Comparison of ENCODE assay signal across 26 mouse cellular contexts in the genomic region with DNA sequence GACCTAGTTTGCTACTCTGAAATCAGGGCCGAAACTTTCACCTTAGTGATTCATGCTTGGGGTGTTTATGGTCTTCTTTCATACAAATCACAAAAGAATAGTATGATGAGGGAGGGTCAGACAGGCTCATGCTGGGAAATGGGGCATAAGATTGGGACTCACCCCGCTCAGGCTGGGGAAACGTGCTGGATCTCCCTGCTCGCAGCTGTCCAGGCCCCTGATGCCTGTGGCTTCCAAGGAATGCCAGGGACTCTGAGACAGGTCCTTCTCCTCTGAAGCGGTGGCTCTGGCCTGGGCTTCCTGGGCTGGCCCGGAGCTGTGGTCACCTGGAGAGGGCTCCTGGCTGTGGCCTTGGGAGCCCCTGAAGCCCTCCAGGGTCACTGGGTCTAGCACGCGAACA. TPM values are rescaled to one million over a fixed set of nuclear protein-coding genes. Genes with fewer than 3 reads are reported as not detected.
DNase-seq lines count a peak whose midpoint lies in the region; ATAC-seq and TF ChIP-seq lines count a peak whose summit lies in the region.
"Had no signal": no experiment of that assay in that cellular context is flagged by ENCODE, and none has a peak within 500 bp of the region (broad histone marks: within the 10 kb centered on the region; RNA-seq: fewer than 3 reads in every experiment).

No protein-coding gene starts in this region.

- H3K9me3 ChIP-seq in midbrain, embryonic 10.5 days (replicated peaks) = no peaks in the 10 kb centered on the region
- H3K9me3 ChIP-seq in midbrain, embryonic 16.5 days (replicated peaks; ENCODE audit: control insufficient read depth, low read length, poor library complexity, severe bottlenecking) = no peaks in the 10 kb centered on the region
- H3K9me3 ChIP-seq: embryonic facial prominence, embryonic 10.5 days; embryonic facial prominence, embryonic 13.5 days; hindbrain, embryonic 13.5 days had no signal

- peaks cover 30% of the 10 kb centered on the region for H3K4me1 ChIP-seq in midbrain, embryonic 10.5 days
- peaks cover 3% of the 10 kb centered on the region for H3K4me1 ChIP-seq in midbrain, embryonic 16.5 days (ENCODE audit: control insufficient read depth, insufficient read depth, low read length)

- no peak for DNase-seq in midbrain, embryonic 10.5 days (ENCODE audit: low spot score)
- peak; percentile 5 for DNase-seq in right cerebral cortex, postnatal 14 days
- no peak for DNase-seq in right cerebral cortex, postnatal 10 days (ENCODE audit: low spot score in 2 of 2)
- peak; percentile 56 for DNase-seq in Muller cell, postnatal 12 days (ENCODE audit: inconsistent ontology term)
- DNase-seq: adrenal gland, adult 8-10 months; adrenal gland, postnatal 25 days; cerebellum, adult 11-12 months; cerebellum, adult 8-10 months; cerebellum, postnatal 10 days; cerebellum, postnatal 36 days; embryo, embryonic 11 days; forebrain, postnatal 0 days; gastrocnemius, adult 2 months; gastrocnemius, postnatal 14 days; heart, adult 11 months had no signal

- H3K27ac ChIP-seq in midbrain, embryonic 10.5 days (replicated peaks) = peak overlapping the region; percentile 13; the same call in 1 of the 2 replicates
- H3K27ac ChIP-seq in midbrain, embryonic 16.5 days (ENCODE audit: low read length) = no peak overlapping the region
- H3K27ac ChIP-seq: embryonic facial prominence, embryonic 10.5 days; embryonic facial prominence, embryonic 13.5 days; gastrocnemius, adult 2 months; hindbrain, embryonic 13.5 days had no signal

- no peak for TF ChIP-seq POLR2A in myocyte (IDR thresholded peaks at IDR 0.05; ENCODE audit: insufficient read length, low read depth)

- ATAC-seq in midbrain, embryonic 16.5 days = no peak
- ATAC-seq: activated CD4-positive, CD25-positive, alpha-beta regulatory T cell, adult 4 months; CD4-positive, CD25-positive, alpha-beta regulatory T cell, adult 4 months; forebrain, embryonic 14.5 days; forebrain, postnatal 0 days; hindbrain, embryonic 16.5 days had no signal

- no peak overlapping the region for H3K4me3 ChIP-seq in midbrain, embryonic 10.5 days
- no peak overlapping the region for H3K4me3 ChIP-seq in midbrain, embryonic 16.5 days (ENCODE audit: low read depth, low read length)
- no peak overlapping the region for H3K4me3 ChIP-seq in myocyte
- H3K4me3 ChIP-seq: embryonic facial prominence, embryonic 10.5 days; embryonic facial prominence, embryonic 13.5 days; erythroblast, embryonic 14.5 days; gastrocnemius, adult 2 months; hindbrain, embryonic 13.5 days had no signal

- no peaks in the 10 kb centered on the region for H3K79me2 ChIP-seq in myocyte (ENCODE audit: control insufficient read depth, insufficient read depth)

- 81% methylated on average over 8 of the region's 8 CpGs for WGBS in midbrain, embryonic 10.5 days
- 88% methylated on average over 8 of the region's 8 CpGs for WGBS in midbrain, embryonic 16.5 days

- H3K4me2 ChIP-seq in midbrain, embryonic 16.5 days (ENCODE audit: low read length) = no peak overlapping the region
- no peak overlapping the region for H3K4me2 ChIP-seq in myocyte (ENCODE audit: low read depth)
- H3K4me2 ChIP-seq: embryonic facial prominence, embryonic 13.5 days; heart, embryonic 11.5 days; hindbrain, embryonic 13.5 days had no signal

- H3ac ChIP-seq in myocyte (ENCODE audit: control insufficient read depth, insufficient read length) = no peak overlapping the region

- no peaks in the 10 kb centered on the region for H3K36me3 ChIP-seq in midbrain, embryonic 10.5 days
- no peaks in the 10 kb centered on the region for H3K36me3 ChIP-seq in midbrain, embryonic 16.5 days (ENCODE audit: control insufficient read depth, insufficient read depth, low read length)
- no peaks in the 10 kb centered on the region for H3K36me3 ChIP-seq in myocyte (ENCODE audit: control insufficient read depth, insufficient read depth)
- H3K36me3 ChIP-seq: embryonic facial prominence, embryonic 10.5 days; embryonic facial prominence, embryonic 13.5 days; hindbrain, embryonic 13.5 days had no signal

- peaks cover 50% of the 10 kb centered on the region for H3K27me3 ChIP-seq in midbrain, embryonic 10.5 days (ENCODE audit: low read depth, poor library complexity, severe bottlenecking)
- H3K27me3 ChIP-seq in midbrain, embryonic 16.5 days (ENCODE audit: control insufficient read depth, insufficient read depth, low read depth, low read length) = peaks cover 16% of the 10 kb centered on the region
- peaks cover 20% of the 10 kb centered on the region for H3K27me3 ChIP-seq in myocyte (ENCODE audit: control insufficient read depth, insufficient read depth, insufficient read length)

- no peak overlapping the region for H3K9ac ChIP-seq in midbrain, embryonic 16.5 days (ENCODE audit: low read depth, low read length)
- H3K9ac ChIP-seq: embryonic facial prominence, embryonic 13.5 days; forebrain, postnatal 0 days; hindbrain, embryonic 13.5 days had no signal

TF ChIP-seq in myocyte, 11 proteins besides CTCF, POLR2A, EP300 and RAD21:
- TF ChIP-seq REST (IDR thresholded peaks at IDR 0.05; ENCODE audit: insufficient read depth, insufficient read length) (no peak), E2F4 (IDR thresholded peaks at IDR 0.05; ENCODE audit: insufficient read depth) (no peak), CEBPB (IDR thresholded peaks at IDR 0.05; ENCODE audit: insufficient read depth, poor library complexity, severe bottlenecking) (no peak), TCF12 (IDR thresholded peaks at IDR 0.05; ENCODE audit: insufficient read depth, poor library complexity, severe bottlenecking) (no peak), SRF (IDR thresholded peaks at IDR 0.05; ENCODE audit: control insufficient read depth, insufficient read length, low read depth) (no peak), MYOD1 (IDR thresholded peaks at IDR 0.05; ENCODE audit: control insufficient read depth in 1 of 3, insufficient read length in 2 of 3, low read depth in 2 of 3) (peak in 2 of 3 experiments; percentile 18 to 26), MAX (IDR thresholded peaks at IDR 0.05; ENCODE audit: low read depth) (no peak), USF1 (IDR thresholded peaks at IDR 0.05; ENCODE audit: low read depth) (no peak), TCF3 (IDR thresholded peaks at IDR 0.05; ENCODE audit: insufficient read length, low read depth) (no peak), POLR2AphosphoS2 (IDR thresholded peaks at IDR 0.05; ENCODE audit: insufficient read length, low read depth) (no peak), MYOG (IDR thresholded peaks at IDR 0.05; ENCODE audit: control insufficient read depth in 1 of 3, insufficient read depth in 1 of 3, insufficient read length in 2 of 3, low read depth in 2 of 3) (peak in 2 of 3 experiments; percentile 34 to 77)
TF ChIP-seq in myocyte: peak in this region for 2.

RNA-seq across cellular contexts. Expression of gene Begain, which starts 9.4 kb away (rescaled TPM):
- polyA plus RNA-seq in midbrain, embryonic 10.5 days (2016; fragmentation: Nextera tagmentation; extraction: Ambion mirVana) = 4.3 and 4.8 TPM in 2 replicates
- 22.1 and 25.4 TPM in 2 replicates for polyA plus RNA-seq in midbrain, embryonic 16.5 days (2015; fragmentation: Nextera tagmentation; extraction: Ambion mirVana)
- polyA plus RNA-seq in myocyte (2012; fragmentation: generic; extraction: Trizol) = 0.10 TPM
- polyA plus RNA-seq: activated CD4-positive, CD25-positive, alpha-beta regulatory T cell, adult 4 months; erythroblast, embryonic 14.5 days had no signal

Comparison
In these comparisons a context has a peak if more than half of its experiments do, and no peak if none do; other contexts are left out.
1. DNase-seq: peak in right cerebral cortex, postnatal 14 days (single experiment) and Muller cell, postnatal 12 days (single experiment); none in midbrain, embryonic 10.5 days (single experiment) and right cerebral cortex, postnatal 10 days (0 of 2).